Mouse (Mus musculus) urinary bladder, postnatal 36 days (tissue): ENCODE data around the gene Rpa3.

ENCODE experiments used
- DNase-seq, 2 experiments: peaks; one replicate each; pipeline ENCODE4 v3.0.0; 2022; ENCODE audit warnings: low spot score in 2 of 2, mixed read lengths in 1 of 2

Gene Rpa3

DNA sequence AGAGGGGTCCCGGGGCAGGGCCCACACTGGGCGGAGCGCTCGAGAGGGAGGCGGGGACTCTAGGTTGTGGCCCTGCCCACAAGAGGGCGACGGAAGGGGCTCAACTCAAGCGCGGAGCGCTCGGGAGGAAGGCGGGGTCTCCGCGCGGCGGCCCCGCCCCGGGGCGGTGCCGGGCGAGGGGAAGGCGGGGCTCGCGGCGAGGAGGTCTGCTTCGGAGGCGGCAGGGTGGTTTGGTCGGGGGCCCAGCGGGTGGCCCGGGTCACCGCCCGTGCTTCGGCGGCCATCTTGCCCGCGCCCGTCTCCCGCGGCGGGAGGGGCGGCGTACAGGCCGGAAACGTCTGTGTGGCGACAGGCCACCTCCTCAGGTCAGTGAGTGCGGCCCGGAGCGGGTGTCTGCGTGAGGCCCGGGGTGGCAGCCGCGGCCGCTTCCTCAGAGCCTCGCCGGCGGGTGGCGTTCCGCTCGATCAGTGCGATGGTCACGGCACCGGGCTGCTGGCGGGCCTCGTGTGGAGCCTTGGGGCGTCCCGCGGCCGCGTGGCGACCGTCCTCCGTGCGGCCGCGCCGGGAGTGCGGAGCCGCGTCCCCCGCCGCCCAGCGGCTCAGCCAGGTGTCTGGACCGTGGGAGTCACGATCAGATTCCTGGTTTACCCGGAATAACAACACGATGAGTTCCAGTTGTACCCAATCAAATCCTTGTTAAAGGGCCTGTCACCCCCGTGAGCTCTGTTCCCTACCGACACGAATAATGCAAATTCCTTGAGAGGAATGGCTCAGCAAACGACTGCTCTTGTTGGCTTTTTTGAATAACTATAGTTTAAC, 49.7 kb downstream of the Rpa3 start, which contains the start of gene Mios:
TSS of gene Mios (plus strand) at position 176 of the 819 bp plus-strand sequence.
- peak; percentile 81 to 86 for DNase-seq
